Comparison of ENCODE assay signal across 10 mouse cellular contexts in genomic region chr2:119298330-119298729, GRCm38 (mm10). TPM values are rescaled to one million over a fixed set of nuclear protein-coding genes. Genes with fewer than 3 reads are reported as not detected.
DNase-seq lines count a peak whose midpoint lies in the region; ATAC-seq and TF ChIP-seq lines count a peak whose summit lies in the region.
"Had no signal": no experiment of that assay in that cellular context is flagged by ENCODE, and none has a peak within 500 bp of the region (broad histone marks: within the 10 kb centered on the region; RNA-seq: fewer than 3 reads in every experiment).

No protein-coding gene starts in this region.

- no peaks in the 10 kb centered on the region for H3K27me3 ChIP-seq in cerebellum, adult 2 months (ENCODE audit: control insufficient read depth, insufficient read depth, low read length)
- no peaks in the 10 kb centered on the region for H3K27me3 ChIP-seq in heart, embryonic 15.5 days
- no peaks in the 10 kb centered on the region for H3K27me3 ChIP-seq in limb, embryonic 11.5 days (ENCODE audit: control insufficient read depth, insufficient read depth, low read length)
- H3K27me3 ChIP-seq: embryonic facial prominence, embryonic 13.5 days; limb, embryonic 13.5 days had no signal

- no peak for TF ChIP-seq POLR2A in cerebellum, adult 2 months (IDR thresholded peaks at IDR 0.05; ENCODE audit: borderline replicate concordance, insufficient read depth, low read length)

- no peak for ATAC-seq in heart, embryonic 15.5 days (replicated peaks; ENCODE audit: insufficient number of reproducible peaks, insufficient read depth, low FRiP score, low read depth)
- ATAC-seq in limb, embryonic 11.5 days (ENCODE audit: insufficient number of reproducible peaks, low FRiP score, low TSS enrichment, low read depth): no peak
- no peak for ATAC-seq in granulocyte monocyte progenitor cell, adult 5-6 weeks (replicated peaks; ENCODE audit: poor library complexity, severe bottlenecking)

- TF ChIP-seq CTCF in cerebellum, adult 2 months (IDR thresholded peaks at IDR 0.05; ENCODE audit: borderline replicate concordance, insufficient read depth, low read depth, low read length): peak; percentile 88

- H3K9me3 ChIP-seq in heart, embryonic 15.5 days (replicated peaks): no peaks in the 10 kb centered on the region
- no peaks in the 10 kb centered on the region for H3K9me3 ChIP-seq in limb, embryonic 11.5 days (ENCODE audit: control insufficient read depth, low read length)
- H3K9me3 ChIP-seq: embryonic facial prominence, embryonic 13.5 days; limb, embryonic 13.5 days had no signal

- peaks cover 42% of the 10 kb centered on the region for H3K36me3 ChIP-seq in heart, embryonic 15.5 days
- peaks cover 13% of the 10 kb centered on the region; the same call in 1 of the 2 replicates for H3K36me3 ChIP-seq in limb, embryonic 11.5 days (ENCODE audit: control insufficient read depth, insufficient read depth, low read length)

- H3K9ac ChIP-seq in heart, embryonic 15.5 days: no peak overlapping the region
- no peak overlapping the region for H3K9ac ChIP-seq in limb, embryonic 11.5 days (ENCODE audit: low read length)
- H3K9ac ChIP-seq: embryonic facial prominence, embryonic 13.5 days; limb, embryonic 13.5 days had no signal

- 36% methylated on average over 5 of the region's 5 CpGs for WGBS in cerebellum, adult 2 months
- WGBS in heart, embryonic 15.5 days: 42% methylated on average over 5 of the region's 5 CpGs
- 51% methylated on average over 5 of the region's 5 CpGs for WGBS in limb, embryonic 11.5 days

- DNase-seq in layer of hippocampus, adult 11-12 months (ENCODE audit: low spot score): peak; percentile 64
- no peak for DNase-seq in layer of hippocampus, adult 9-10 months (ENCODE audit: low spot score)
- DNase-seq in MEL-GATA-1-ER (ENCODE audit: extremely low read depth, low read depth): peak; percentile 28
- DNase-seq in cerebellum, adult 2 months: peak; percentile 71 to 74
- DNase-seq in limb, embryonic 11.5 days (ENCODE audit: low spot score): peak; percentile 75
- peak; percentile 68 to 70 for DNase-seq in right cerebral cortex, postnatal 10 days (ENCODE audit: low spot score in 2 of 2)

- no peak overlapping the region for H3K4me3 ChIP-seq in cerebellum, adult 2 months (replicated peaks; ENCODE audit: insufficient read depth, low read depth, low read length)
- H3K4me3 ChIP-seq in heart, embryonic 15.5 days: no peak overlapping the region
- no peak overlapping the region for H3K4me3 ChIP-seq in limb, embryonic 11.5 days (ENCODE audit: low read depth, low read length)
- H3K4me3 ChIP-seq: embryonic facial prominence, embryonic 13.5 days; limb, embryonic 13.5 days had no signal

- no peak overlapping the region for H3K27ac ChIP-seq in cerebellum, adult 2 months (ENCODE audit: insufficient read depth, low read length)
- H3K27ac ChIP-seq in heart, embryonic 15.5 days: peak overlapping the region; percentile 78
- H3K27ac ChIP-seq in limb, embryonic 11.5 days (replicated peaks; ENCODE audit: low read depth, low read length): no peak overlapping the region
- H3K27ac ChIP-seq: embryonic facial prominence, embryonic 13.5 days; limb, embryonic 13.5 days had no signal

- peaks cover 35% of the 10 kb centered on the region for H3K4me1 ChIP-seq in cerebellum, adult 2 months (ENCODE audit: control insufficient read depth, insufficient read depth, low read length)
- H3K4me1 ChIP-seq in heart, embryonic 15.5 days (replicated peaks): peaks cover 31% of the 10 kb centered on the region
- peaks cover 19% of the 10 kb centered on the region for H3K4me1 ChIP-seq in limb, embryonic 11.5 days (ENCODE audit: control insufficient read depth, insufficient read depth, low read length)

- H3K4me2 ChIP-seq in heart, embryonic 15.5 days: no peak overlapping the region
- no peak overlapping the region for H3K4me2 ChIP-seq in limb, embryonic 11.5 days (ENCODE audit: low read depth, severe bottlenecking)
- H3K4me2 ChIP-seq: embryonic facial prominence, embryonic 13.5 days; limb, embryonic 13.5 days had no signal

RNA-seq across cellular contexts. Expression of gene Vps18, which starts 9.8 kb away (rescaled TPM):
- polyA plus RNA-seq in cerebellum, adult 2 months (2012; rRNA removed): 37.8 and 38.8 TPM in 2 replicates
- polyA plus RNA-seq in heart, embryonic 15.5 days (2015; fragmentation: Nextera tagmentation; extraction: Ambion mirVana): 10.3 and 14.7 TPM in 2 replicates
- 12.1 and 14.6 TPM in 2 replicates for polyA plus RNA-seq in limb, embryonic 11.5 days (2014; fragmentation: Nextera tagmentation; extraction: Ambion mirVana)
- total RNA-seq in granulocyte monocyte progenitor cell, adult 5-6 weeks (2014; fragmentation: Nextera tagmentation): 11.3 and 14.8 TPM in 2 replicates
- total RNA-seq in granulocyte monocyte progenitor cell, adult 5-6 weeks (2017): 17.2 and 21.1 TPM in 2 replicates

RNA-seq across cellular contexts. Expression of gene Dll4, which starts 27.3 kb away (rescaled TPM):
- polyA plus RNA-seq in cerebellum, adult 2 months (2012; rRNA removed): 3.1 and 4.1 TPM in 2 replicates
- polyA plus RNA-seq in heart, embryonic 15.5 days (2015; fragmentation: Nextera tagmentation; extraction: Ambion mirVana): 9.2 and 14.2 TPM in 2 replicates
- 3.1 and 3.4 TPM in 2 replicates for polyA plus RNA-seq in limb, embryonic 11.5 days (2014; fragmentation: Nextera tagmentation; extraction: Ambion mirVana)
- not detected in 2 replicates for total RNA-seq in granulocyte monocyte progenitor cell, adult 5-6 weeks (2014; fragmentation: Nextera tagmentation)
- total RNA-seq in granulocyte monocyte progenitor cell, adult 5-6 weeks (2017): not detected in 2 replicates

RNA-seq across cellular contexts. Expression of gene Rhov, which starts 27.3 kb away (rescaled TPM):
- polyA plus RNA-seq in cerebellum, adult 2 months (2012; rRNA removed): 8.4 and 10.4 TPM in 2 replicates
- polyA plus RNA-seq in heart, embryonic 15.5 days (2015; fragmentation: Nextera tagmentation; extraction: Ambion mirVana): 0.44 and 2.2 TPM in 2 replicates
- 2.7 and 4.3 TPM in 2 replicates for polyA plus RNA-seq in limb, embryonic 11.5 days (2014; fragmentation: Nextera tagmentation; extraction: Ambion mirVana)
- not detected in 2 replicates for total RNA-seq in granulocyte monocyte progenitor cell, adult 5-6 weeks (2014; fragmentation: Nextera tagmentation)
- 0.26 and 0.65 TPM in 2 replicates for total RNA-seq in granulocyte monocyte progenitor cell, adult 5-6 weeks (2017)

RNA-seq across cellular contexts. Expression of gene Chac1, which starts 52.7 kb away (rescaled TPM):
- 8.1 and 9.8 TPM in 2 replicates for polyA plus RNA-seq in cerebellum, adult 2 months (2012; rRNA removed)
- polyA plus RNA-seq in heart, embryonic 15.5 days (2015; fragmentation: Nextera tagmentation; extraction: Ambion mirVana): 0.63 and 0.76 TPM in 2 replicates
- polyA plus RNA-seq in limb, embryonic 11.5 days (2014; fragmentation: Nextera tagmentation; extraction: Ambion mirVana): 0.57 and 0.69 TPM in 2 replicates
- total RNA-seq in granulocyte monocyte progenitor cell, adult 5-6 weeks (2014; fragmentation: Nextera tagmentation): not detected in 2 replicates
- total RNA-seq in granulocyte monocyte progenitor cell, adult 5-6 weeks (2017): not detected in 2 replicates
